8 mouse cellular contexts compared by ENCODE assay signal in the genomic region with DNA sequence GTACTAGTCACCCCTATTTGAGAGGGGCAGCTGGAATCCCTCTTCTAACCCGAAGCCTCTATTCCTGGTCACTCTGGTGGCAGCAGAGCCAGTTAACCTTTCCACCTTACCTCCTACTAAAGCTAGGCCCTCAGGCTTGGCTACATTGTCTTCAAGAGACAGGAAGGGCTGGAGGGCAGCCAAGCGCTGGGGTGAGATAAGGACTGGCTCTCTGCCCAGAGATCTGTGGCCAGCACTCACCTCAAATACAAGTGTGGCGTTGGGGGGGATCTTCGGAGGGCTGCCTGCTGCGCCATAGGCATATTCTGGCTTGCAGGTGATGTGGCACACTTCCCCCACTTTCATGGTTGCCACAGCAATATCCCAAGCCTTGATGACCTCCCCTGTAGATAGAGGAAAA. TPM values are rescaled to one million over a fixed set of nuclear protein-coding genes. Genes with fewer than 3 reads are reported as not detected.
DNase-seq lines count a peak whose midpoint lies in the region; ATAC-seq lines count a peak whose summit lies in the region.

No protein-coding gene starts in this region.

- DNase-seq in 3T3-L1 (ENCODE audit: low read depth, low spot score), result peak; percentile 59
- DNase-seq in adrenal gland, adult (ENCODE audit: inconsistent age in 2 of 2, low spot score in 1 of 2), result peak; percentile 92 to 97
- DNase-seq in gastrocnemius, postnatal 36 days, result peak; percentile 51 to 53
- peak; percentile 91 to 93 for DNase-seq in kidney, postnatal 36 days
- DNase-seq in urinary bladder, postnatal 25 days (ENCODE audit: low spot score), result peak; percentile 48
- DNase-seq in retina, postnatal 1 day, result no peak
- DNase-seq in right cerebral cortex, postnatal 25 days, result no peak

- intact Hi-C loops in gastrocnemius, postnatal 36 days (cut with DNase I), result loop anchor here (10.0 kb wide), 1 partner anchor 1331 kb away; a partner anchor contains a TSS

- no peak for ATAC-seq in erythroblast, adult 5-6 weeks (replicated peaks; ENCODE audit: low FRiP score, poor library complexity, severe bottlenecking)

RNA-seq across cellular contexts. Expression of a gene that starts 3.0 kb away (rescaled TPM):
- 100 to 1,000 TPM in 1 of 2 experiments, 10 to 100 TPM in 1; 97.6 to 114 TPM for total RNA-seq in gastrocnemius, postnatal 36 days (2021)
- 16.1 and 19.2 TPM in 2 replicates for total RNA-seq in erythroblast, adult 5-6 weeks (2015; ENCODE audit: low replicate concordance)
- 34.8 and 68.4 TPM in 2 replicates for total RNA-seq in erythroblast, adult 5-6 weeks (2017; ENCODE audit: low replicate concordance)

RNA-seq across cellular contexts. Expression of a gene that starts 10.7 kb away (rescaled TPM):
- total RNA-seq in gastrocnemius, postnatal 36 days (2021), result 10 to 100 TPM; 15.3 to 19.5 TPM
- 12.7 and 53.8 TPM in 2 replicates for total RNA-seq in erythroblast, adult 5-6 weeks (2015; ENCODE audit: low replicate concordance)
- total RNA-seq in erythroblast, adult 5-6 weeks (2017; ENCODE audit: low replicate concordance), result 5.3 and 13.7 TPM in 2 replicates

RNA-seq across cellular contexts. Expression of a gene that starts 36.4 kb away (rescaled TPM):
- total RNA-seq in gastrocnemius, postnatal 36 days (2021), result 1 to 10 TPM; 1.4 to 1.5 TPM
- not detected in 2 replicates for total RNA-seq in erythroblast, adult 5-6 weeks (2015; ENCODE audit: low replicate concordance)
- not detected in 2 replicates for total RNA-seq in erythroblast, adult 5-6 weeks (2017; ENCODE audit: low replicate concordance)

Comparison
In these comparisons a context has a peak if more than half of its experiments do, and no peak if none do; other contexts are left out.
1. DNase-seq: peak in 3T3-L1 (single experiment), adrenal gland, adult (2 of 2), gastrocnemius, postnatal 36 days (2 of 2), kidney, postnatal 36 days (2 of 2) and urinary bladder, postnatal 25 days (single experiment); none in retina, postnatal 1 day (single experiment) and right cerebral cortex, postnatal 25 days (single experiment).